Mouse (Mus musculus) midbrain, embryonic 15.5 days (tissue): ENCODE measurements around the gene Sdk2. TPM values are rescaled to one million over a fixed set of nuclear protein-coding genes. Genes with fewer than 3 reads are reported as not detected.

Source experiments
- ATAC-seq: fragments of 200-750 bp; cut with Nextera tagmentation; replicated peaks from 2 replicates; pipeline ENCODE4 v1.8.0; 2017; ENCODE audit warnings: moderate TSS enrichment
- H3K27ac ChIP-seq: fragments of 300-500 bp; sonication (generic); 2 replicates; pipeline ENCODE4 v1.5.1; 2015; ENCODE audit warnings: mild to moderate bottlenecking, inconsistent platforms
- H3K27me3 ChIP-seq: fragments of 300-500 bp; sonication (generic); replicated peaks from 2 replicates; pipeline ENCODE4 v1.6.1; 2015; ENCODE audit warnings: inconsistent platforms
- H3K36me3 ChIP-seq: fragments of 300-500 bp; sonication (generic); replicated peaks from 2 replicates; pipeline ENCODE4 v1.6.1; 2015; ENCODE audit warnings: inconsistent platforms
- H3K4me1 ChIP-seq: fragments of 300-500 bp; sonication (generic); 2 replicates; pipeline ENCODE4 v1.6.1; 2015; ENCODE audit warnings: inconsistent platforms
- H3K4me2 ChIP-seq: fragments of 300-500 bp; sonication (generic); 2 replicates; pipeline ENCODE4 v1.6.1; 2015; ENCODE audit warnings: inconsistent platforms, mild to moderate bottlenecking, moderate library complexity
- H3K4me3 ChIP-seq: fragments of 300-500 bp; sonication (generic); 2 replicates; pipeline ENCODE4 v1.5.1; 2015; ENCODE audit warnings: mild to moderate bottlenecking, inconsistent platforms
- H3K9ac ChIP-seq: fragments of 300-500 bp; sonication (generic); 2 replicates; pipeline ENCODE4 v1.6.1; 2015; ENCODE audit warnings: mild to moderate bottlenecking, inconsistent platforms
- H3K9me3 ChIP-seq: fragments of 300-500 bp; sonication (generic); 2 replicates; pipeline ENCODE4 v1.6.1; 2016; ENCODE audit warnings: inconsistent platforms
- WGBS: fragments of 180-500 bp; shearing (Covaris S2); methylation state at CpG from one replicate; pipeline ENCODE4 v1.1.7; 2015; ENCODE audit warnings: mixed read lengths; 5-methylcytosine and 5-hydroxymethylcytosine counted together
- polyA plus RNA-seq: library from polyadenylated mRNA; unstranded; fragments of >200 nt; fragmentation: Nextera tagmentation; extraction: Ambion mirVana; gene quantifications from 2 replicates; pipeline ENCODE4 v1.2.1, GENCODE M21; 2015

Gene Sdk2
- polyA plus RNA-seq, 1 experiment from 2014 or later: 6.0 TPM

GRCm38 (mm10) chr11:113811546-113812339 is 255.1 kb downstream of the Sdk2 start:
- H3K27ac ChIP-seq: no peak overlapping the region
- H3K4me3 ChIP-seq: no peak overlapping the region
- no peaks in the 10 kb centered on the region for H3K36me3 ChIP-seq
- ATAC-seq: no peak
- 63% methylated on average over 20 of the region's 20 CpGs for WGBS
- peaks cover 11% of the 10 kb centered on the region for H3K4me1 ChIP-seq
- H3K9ac ChIP-seq: no peak overlapping the region
- no peaks in the 10 kb centered on the region for H3K9me3 ChIP-seq
- H3K27me3 ChIP-seq: no peaks in the 10 kb centered on the region
- H3K4me2 ChIP-seq: no peak overlapping the region

GRCm38 (mm10) chr11:113810638-113811545 is 256.0 kb downstream of the Sdk2 start:
- Histone ChIP-seq H3K36me3 (no peaks in the 10 kb centered on the region), H3K4me1 (peaks cover 11% of the 10 kb centered on the region), H3K27ac (peak overlapping the region; percentile 30; the same call in 1 of the 2 replicates), H3K27me3 (no peaks in the 10 kb centered on the region), H3K9me3 (no peaks in the 10 kb centered on the region), H3K4me2 (peak overlapping the region; percentile 18), H3K9ac (peak overlapping the region; percentile 19; the same call in 1 of the 2 replicates), H3K4me3 (no peak overlapping the region)
- 43% methylated on average over 24 of the region's 24 CpGs for WGBS
- ATAC-seq: peak; percentile 80

GRCm38 (mm10) chr11:113807086-113807485 is 259.8 kb downstream of the Sdk2 start:
- H3K4me1 ChIP-seq: peaks cover 14% of the 10 kb centered on the region
- no peak for ATAC-seq
- 28% methylated on average over 9 of the region's 9 CpGs for WGBS

GRCm38 (mm10) chr11:113806382-113807077 is 260.3 kb downstream of the Sdk2 start:
- Histone ChIP-seq H3K9ac (no peak overlapping the region), H3K4me2 (no peak overlapping the region), H3K27ac (0 out of 2 replicates have a peak overlapping the region, but pooled peaks have one; percentile 15), H3K36me3 (no peaks in the 10 kb centered on the region), H3K9me3 (no peaks in the 10 kb centered on the region), H3K4me1 (peaks cover 14% of the 10 kb centered on the region), H3K4me3 (no peak overlapping the region), H3K27me3 (0 out of 2 replicates have a peak, but pooled peaks cover 4% of the 10 kb centered on the region)
- no peak for ATAC-seq
- WGBS: 38% methylated on average over 9 of the region's 9 CpGs

More at GRCm38 (mm10) chr11:113807086-113807485, 259.8 kb downstream of the Sdk2 start:
- Histone ChIP-seq H3K27me3 (0 out of 2 replicates have a peak, but pooled peaks cover 4% of the 10 kb centered on the region), H3K4me3 (no peak overlapping the region), H3K36me3 (no peaks in the 10 kb centered on the region), H3K27ac (0 out of 2 replicates have a peak overlapping the region, but pooled peaks have one; percentile 29), H3K9me3 (no peaks in the 10 kb centered on the region), H3K4me2 (no peak overlapping the region), H3K9ac (no peak overlapping the region)

- Histone ChIP-seq H3K36me3 (no peaks in the 10 kb centered on the region), H3K4me2 (no peak overlapping the region), H3K27ac (0 out of 2 replicates have a peak overlapping the region, but pooled peaks have one; percentile 15), H3K4me3 (no peak overlapping the region), H3K4me1 (peaks cover 12% of the 10 kb centered on the region), H3K27me3 (0 out of 2 replicates have a peak, but pooled peaks cover 4% of the 10 kb centered on the region), H3K9ac (no peak overlapping the region), H3K9me3 (no peaks in the 10 kb centered on the region)
- ATAC-seq: no peak
- WGBS: 75% methylated on average over 10 of the region's 10 CpGs
Observed at GRCm38 (mm10) chr11:113805974-113806373, 260.9 kb downstream of the Sdk2 start.

- no peak overlapping the region for H3K4me2 ChIP-seq
- H3K4me3 ChIP-seq: no peak overlapping the region
- H3K27ac ChIP-seq: no peak overlapping the region
- no peaks in the 10 kb centered on the region for H3K36me3 ChIP-seq
- no peak for ATAC-seq
- no peak overlapping the region for H3K9ac ChIP-seq
- H3K9me3 ChIP-seq: no peaks in the 10 kb centered on the region
- WGBS: 65% methylated on average over 9 of the region's 9 CpGs
- 0 out of 2 replicates have a peak, but pooled peaks cover 4% of the 10 kb centered on the region for H3K27me3 ChIP-seq
- peaks cover 9% of the 10 kb centered on the region; the same call in 1 of the 2 replicates for H3K4me1 ChIP-seq
Observed at GRCm38 (mm10) chr11:113803321-113803941, 263.4 kb downstream of the Sdk2 start.

GRCm38 (mm10) chr11:113802456-113802855 is 264.4 kb downstream of the Sdk2 start:
- H3K27ac ChIP-seq: no peak overlapping the region
- 0 out of 2 replicates have a peak, but pooled peaks cover 4% of the 10 kb centered on the region for H3K27me3 ChIP-seq
- 52% methylated on average over 12 of the region's 12 CpGs for WGBS
- no peak overlapping the region for H3K9ac ChIP-seq
- ATAC-seq: no peak
- peaks cover 16% of the 10 kb centered on the region for H3K4me1 ChIP-seq
- H3K4me3 ChIP-seq: no peak overlapping the region
- H3K36me3 ChIP-seq: no peaks in the 10 kb centered on the region
- no peak overlapping the region for H3K4me2 ChIP-seq
- no peaks in the 10 kb centered on the region for H3K9me3 ChIP-seq

- no peaks in the 10 kb centered on the region for H3K36me3 ChIP-seq
Observed at GRCm38 (mm10) chr11:113800026-113800425, 266.8 kb downstream of the Sdk2 start.

GRCm38 (mm10) chr11:113799041-113799447 is 267.8 kb downstream of the Sdk2 start:
- Histone ChIP-seq H3K9me3 (no peaks in the 10 kb centered on the region), H3K36me3 (no peaks in the 10 kb centered on the region), H3K27me3 (no peaks in the 10 kb centered on the region), H3K4me3 (no peak overlapping the region), H3K4me1 (peaks cover 21% of the 10 kb centered on the region), H3K9ac (no peak overlapping the region), H3K27ac (no peak overlapping the region), H3K4me2 (no peak overlapping the region)
- no peak for ATAC-seq
- WGBS: 31% methylated on average over 14 of the region's 14 CpGs

More at GRCm38 (mm10) chr11:113800026-113800425, 266.8 kb downstream of the Sdk2 start:
- no peak for ATAC-seq
- WGBS: 94% methylated on average over 12 of the region's 12 CpGs
- Histone ChIP-seq H3K4me1 (peaks cover 21% of the 10 kb centered on the region), H3K4me2 (no peak overlapping the region), H3K27me3 (no peaks in the 10 kb centered on the region), H3K9me3 (no peaks in the 10 kb centered on the region), H3K4me3 (no peak overlapping the region), H3K27ac (no peak overlapping the region), H3K9ac (no peak overlapping the region)

GRCm38 (mm10) chr11:113798011-113798410 is 268.8 kb downstream of the Sdk2 start:
- Histone ChIP-seq H3K9ac (no peak overlapping the region), H3K4me3 (no peak overlapping the region), H3K27me3 (no peaks in the 10 kb centered on the region), H3K27ac (no peak overlapping the region), H3K4me2 (no peak overlapping the region), H3K9me3 (no peaks in the 10 kb centered on the region), H3K36me3 (no peaks in the 10 kb centered on the region), H3K4me1 (peaks cover 21% of the 10 kb centered on the region)
- ATAC-seq: no peak
- WGBS: 73% methylated on average over 6 of the region's 6 CpGs
